Mouse (Mus musculus) hindbrain, embryonic 12.5 days (tissue): ENCODE results near the gene Itga9. TPM values are rescaled to one million over a fixed set of nuclear protein-coding genes. Genes with fewer than 3 reads are reported as not detected.

Experiments
- ATAC-seq: fragments of 200-750 bp; cut with Nextera tagmentation; 2 replicates; pipeline ENCODE4 v1.8.0; 2017; ENCODE audit warnings: moderate TSS enrichment; ENCODE audit not compliant: low FRiP score
- H3K27ac ChIP-seq: fragments of 300-500 bp; sonication (generic); 2 replicates; pipeline ENCODE4 v1.5.1; 2016; ENCODE audit warnings: mild to moderate bottlenecking
- H3K27me3 ChIP-seq: fragments of 300-500 bp; sonication (generic); 2 replicates; pipeline ENCODE4 v1.6.1; 2016; ENCODE audit warnings: mild to moderate bottlenecking
- H3K36me3 ChIP-seq: fragments of 300-500 bp; sonication (generic); 2 replicates; pipeline ENCODE4 v1.6.1; 2016; ENCODE audit warnings: mild to moderate bottlenecking
- H3K4me1 ChIP-seq: fragments of 300-500 bp; sonication (generic); 2 replicates; pipeline ENCODE4 v1.6.1; 2016
- H3K4me2 ChIP-seq: fragments of 300-500 bp; sonication (generic); replicated peaks from 2 replicates; pipeline ENCODE4 v1.6.1; 2016; ENCODE audit warnings: mild to moderate bottlenecking
- H3K4me3 ChIP-seq: fragments of 300-500 bp; sonication (generic); 2 replicates; pipeline ENCODE4 v1.5.1; 2016; ENCODE audit warnings: mild to moderate bottlenecking
- H3K9ac ChIP-seq: fragments of 300-500 bp; sonication (generic); 2 replicates; pipeline ENCODE4 v1.6.1; 2016; ENCODE audit warnings: mild to moderate bottlenecking, moderate library complexity
- H3K9me3 ChIP-seq: fragments of 300-500 bp; sonication (generic); replicated peaks from 2 replicates; pipeline ENCODE4 v1.6.1; 2016; ENCODE audit warnings: mild to moderate bottlenecking
- WGBS: fragments of 180-500 bp; shearing (Covaris S2); methylation state at CpG from one replicate; pipeline ENCODE4 v1.1.7; 2016; 5-methylcytosine and 5-hydroxymethylcytosine counted together
- polyA plus RNA-seq: library from polyadenylated mRNA; unstranded; fragments of >200 nt; fragmentation: Nextera tagmentation; extraction: Ambion mirVana; gene quantifications from 2 replicates; pipeline ENCODE4 v1.2.1, GENCODE M21; 2016

Itga9 gene
- polyA plus RNA-seq, 1 experiment from 2014 or later = 12.4 TPM

DNA sequence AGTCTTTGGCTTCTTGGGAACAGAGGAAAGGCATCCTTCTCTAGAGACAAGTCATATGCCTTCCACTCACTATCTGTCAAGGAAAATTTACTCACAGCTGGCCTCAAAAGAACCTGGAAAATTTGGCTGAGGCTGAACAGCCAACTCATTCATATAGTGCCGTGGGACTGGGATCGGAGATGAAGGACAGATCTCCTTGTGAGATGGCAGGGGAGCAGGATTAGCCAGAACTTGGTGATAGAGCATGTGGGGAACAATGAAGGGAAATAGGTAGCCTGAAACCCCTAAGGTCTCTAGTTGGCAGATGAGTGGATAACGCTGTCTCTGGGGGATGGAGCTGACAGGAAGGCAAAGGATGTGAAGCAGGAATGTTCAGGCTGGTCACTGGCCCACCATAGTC is 132.6 kb downstream of the Itga9 start:
- H3K36me3 ChIP-seq = no peaks in the 10 kb centered on the region
- H3K4me2 ChIP-seq = no peak overlapping the region

DNA sequence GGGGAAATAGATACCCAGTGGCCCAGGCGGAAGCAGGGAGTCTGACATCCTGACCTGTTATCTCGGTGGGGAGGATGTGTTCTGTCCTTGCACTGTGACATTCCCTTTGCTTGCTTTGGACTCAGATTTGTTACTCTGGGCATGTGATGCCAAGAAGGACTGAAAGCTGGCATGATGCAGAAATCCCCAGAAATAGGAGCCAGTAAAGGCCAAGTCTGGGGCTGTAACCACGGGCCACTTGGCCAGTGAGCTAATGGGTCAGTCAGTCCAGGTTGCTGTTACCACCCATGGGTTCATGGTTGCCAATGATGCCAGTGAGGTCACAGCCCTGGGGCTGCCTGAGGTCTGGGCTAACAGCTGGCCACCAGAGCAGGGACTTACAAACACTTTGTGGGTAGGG is 133.2 kb downstream of the Itga9 start:
- 88% methylated on average over 3 of the region's 3 CpGs for WGBS

More for the DNA sequence above, 132.6 kb downstream of the Itga9 start:
- no peak for ATAC-seq
- Histone ChIP-seq H3K27me3 (no peaks in the 10 kb centered on the region), H3K9ac (no peak overlapping the region), H3K27ac (no peak overlapping the region), H3K9me3 (no peaks in the 10 kb centered on the region), H3K4me1 (peaks cover 7% of the 10 kb centered on the region; the same call in 1 of the 2 replicates), H3K4me3 (no peak overlapping the region)
- WGBS = 83% methylated on average over 3 of the region's 3 CpGs

DNA sequence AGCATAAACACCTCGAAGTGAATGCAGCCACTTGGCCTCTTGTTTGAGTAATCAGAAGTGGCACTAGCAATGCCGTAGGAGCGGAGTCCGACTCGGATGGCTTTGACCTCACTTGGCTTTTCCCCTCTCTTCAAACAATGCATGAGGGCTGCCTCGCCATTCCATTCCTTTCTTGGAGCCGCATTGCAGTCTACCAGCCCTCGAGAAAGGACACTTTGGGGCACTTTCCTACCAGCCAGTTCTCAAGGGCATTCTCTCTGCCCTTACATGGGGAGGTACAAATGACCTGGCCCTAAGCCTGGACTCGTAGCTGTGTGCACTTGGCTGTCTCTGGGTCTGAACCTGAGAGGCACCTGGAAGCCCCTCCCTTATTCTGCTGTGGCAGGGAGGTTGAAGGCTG is 134.8 kb downstream of the Itga9 start:
- Histone ChIP-seq H3K27me3 (no peaks in the 10 kb centered on the region), H3K4me2 (no peak overlapping the region), H3K9me3 (no peaks in the 10 kb centered on the region), H3K27ac (no peak overlapping the region), H3K4me3 (no peak overlapping the region), H3K4me1 (peaks cover 7% of the 10 kb centered on the region; the same call in 1 of the 2 replicates), H3K9ac (no peak overlapping the region), H3K36me3 (no peaks in the 10 kb centered on the region)
- no peak for ATAC-seq
- 81% methylated on average over 9 of the region's 9 CpGs for WGBS

More for the DNA sequence above, 133.2 kb downstream of the Itga9 start:
- ATAC-seq = no peak
- H3K4me2 ChIP-seq = no peak overlapping the region
- no peaks in the 10 kb centered on the region for H3K9me3 ChIP-seq
- peaks cover 7% of the 10 kb centered on the region; the same call in 1 of the 2 replicates for H3K4me1 ChIP-seq
- H3K36me3 ChIP-seq = no peaks in the 10 kb centered on the region
- H3K27ac ChIP-seq = no peak overlapping the region
- no peak overlapping the region for H3K9ac ChIP-seq
- H3K4me3 ChIP-seq = no peak overlapping the region
- no peaks in the 10 kb centered on the region for H3K27me3 ChIP-seq

DNA sequence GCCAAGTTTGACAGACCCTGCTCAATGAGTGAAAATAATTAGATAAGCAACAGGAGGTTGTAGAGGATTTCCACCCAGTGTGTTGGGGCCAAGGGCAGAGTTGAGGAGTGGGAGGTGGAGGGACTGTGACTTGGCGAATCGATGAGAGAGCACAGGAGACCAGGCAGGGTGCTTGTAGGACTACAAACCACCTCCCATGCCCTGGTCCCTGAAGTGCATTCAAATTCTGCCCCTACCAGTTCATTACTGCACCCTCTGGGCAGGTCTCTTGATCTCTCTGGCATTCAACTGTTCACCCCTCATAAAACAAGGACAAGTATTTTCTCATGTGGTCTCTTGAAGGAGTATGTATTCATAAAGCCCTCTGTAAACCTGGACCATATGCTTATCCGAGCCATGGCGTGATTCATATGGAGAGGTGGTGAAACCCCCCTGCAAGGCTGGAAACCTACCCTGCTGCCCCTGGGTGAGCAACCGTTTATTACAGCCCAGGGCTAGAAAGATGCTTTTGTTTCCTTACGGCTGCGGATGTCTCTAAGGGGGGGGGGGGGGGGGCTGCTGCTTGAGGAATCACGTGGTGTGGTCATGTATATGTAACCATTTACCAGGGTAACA is 143.0 kb downstream of the Itga9 start:
- no peak overlapping the region for H3K4me2 ChIP-seq

DNA sequence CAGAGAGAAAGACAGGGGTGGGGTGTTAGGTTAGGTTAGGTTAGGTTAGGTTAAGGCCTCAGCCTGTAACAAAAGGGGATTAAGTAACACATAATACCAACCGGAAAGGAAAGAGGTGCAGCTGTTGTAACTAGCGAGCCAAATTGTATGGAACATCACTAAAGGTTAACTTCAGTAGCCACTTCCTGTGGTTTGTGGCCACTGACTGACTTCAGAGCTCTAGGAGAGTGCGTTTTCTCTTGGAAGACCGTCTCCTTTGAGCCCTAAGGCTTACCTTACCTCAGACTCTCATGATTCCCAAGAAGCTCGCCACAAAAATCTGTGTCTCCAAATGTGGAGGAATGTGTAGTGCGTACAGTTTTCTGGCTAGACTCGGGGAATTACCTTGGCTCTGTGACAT is 144.3 kb downstream of the Itga9 start:
- Histone ChIP-seq H3K4me2 (no peak overlapping the region), H3K27ac (no peak overlapping the region), H3K9ac (no peak overlapping the region), H3K4me1 (peaks cover 17% of the 10 kb centered on the region), H3K4me3 (no peak overlapping the region), H3K36me3 (no peaks in the 10 kb centered on the region), H3K27me3 (no peaks in the 10 kb centered on the region), H3K9me3 (no peaks in the 10 kb centered on the region)
- WGBS = 81% methylated on average over 7 of the region's 7 CpGs
- ATAC-seq = no peak

More for the DNA sequence above, 143.0 kb downstream of the Itga9 start:
- Histone ChIP-seq H3K27ac (no peak overlapping the region), H3K4me1 (peaks cover 17% of the 10 kb centered on the region), H3K36me3 (no peaks in the 10 kb centered on the region), H3K27me3 (no peaks in the 10 kb centered on the region), H3K9ac (no peak overlapping the region), H3K4me3 (no peak overlapping the region), H3K9me3 (no peaks in the 10 kb centered on the region)
- peak; percentile 22; the same call in 1 of the 2 replicates for ATAC-seq
- WGBS = 36% methylated on average over 8 of the region's 8 CpGs

DNA sequence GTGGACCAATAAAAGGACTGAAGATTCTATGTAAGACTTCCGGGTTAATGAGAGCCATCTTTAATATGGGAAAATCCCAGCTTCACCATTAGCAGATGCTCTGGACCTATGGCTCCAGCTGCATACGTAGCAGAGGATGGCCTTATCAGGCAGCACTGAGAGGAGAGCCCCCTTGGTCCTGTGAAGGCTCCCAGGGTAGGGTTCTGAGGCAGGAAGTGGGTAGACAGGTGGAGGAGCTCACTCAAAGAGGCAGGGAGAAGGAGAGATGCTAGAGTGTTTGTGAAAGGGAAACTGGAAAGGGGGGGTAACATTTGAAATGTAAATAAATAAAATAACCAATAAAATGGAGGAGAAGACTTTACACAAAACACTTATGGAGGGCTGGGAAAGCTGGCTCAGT is 145.9 kb downstream of the Itga9 start:
- no peaks in the 10 kb centered on the region for H3K27me3 ChIP-seq
- WGBS = 90% methylated on average over 2 of the region's 2 CpGs
- no peak overlapping the region for H3K27ac ChIP-seq
- H3K4me1 ChIP-seq = peaks cover 17% of the 10 kb centered on the region
- no peak overlapping the region for H3K4me2 ChIP-seq
- no peak overlapping the region for H3K9ac ChIP-seq
- no peak for ATAC-seq
- H3K9me3 ChIP-seq = no peaks in the 10 kb centered on the region
- H3K4me3 ChIP-seq = no peak overlapping the region
- no peaks in the 10 kb centered on the region for H3K36me3 ChIP-seq

DNA sequence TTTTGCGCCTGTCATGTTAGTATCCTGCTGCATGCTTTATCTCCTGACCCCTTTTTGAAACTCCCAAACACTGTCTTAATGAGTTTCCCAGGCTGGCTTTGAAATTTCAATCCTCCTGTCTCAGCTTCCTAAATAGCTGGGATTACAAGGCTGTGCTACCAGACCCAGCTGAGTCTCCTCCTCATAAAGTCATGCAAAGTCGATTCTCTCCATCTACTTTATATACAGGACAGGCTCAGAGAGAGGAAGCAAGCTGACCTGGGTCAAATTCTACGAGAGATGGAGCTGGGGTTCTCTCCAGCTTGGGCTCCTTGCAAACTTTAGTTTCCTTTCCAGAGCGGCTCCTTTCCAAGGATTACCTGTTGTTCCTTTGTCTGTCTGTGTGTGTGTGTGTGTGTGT is 153.0 kb downstream of the Itga9 start:
- Histone ChIP-seq H3K9ac (no peak overlapping the region), H3K4me1 (peaks cover 25% of the 10 kb centered on the region), H3K27ac (no peak overlapping the region), H3K27me3 (no peaks in the 10 kb centered on the region), H3K4me2 (no peak overlapping the region), H3K36me3 (no peaks in the 10 kb centered on the region), H3K9me3 (no peaks in the 10 kb centered on the region), H3K4me3 (no peak overlapping the region)
- no peak for ATAC-seq
- 60% methylated on average over 4 of the region's 4 CpGs for whole genome bisulfite sequencing

DNA sequence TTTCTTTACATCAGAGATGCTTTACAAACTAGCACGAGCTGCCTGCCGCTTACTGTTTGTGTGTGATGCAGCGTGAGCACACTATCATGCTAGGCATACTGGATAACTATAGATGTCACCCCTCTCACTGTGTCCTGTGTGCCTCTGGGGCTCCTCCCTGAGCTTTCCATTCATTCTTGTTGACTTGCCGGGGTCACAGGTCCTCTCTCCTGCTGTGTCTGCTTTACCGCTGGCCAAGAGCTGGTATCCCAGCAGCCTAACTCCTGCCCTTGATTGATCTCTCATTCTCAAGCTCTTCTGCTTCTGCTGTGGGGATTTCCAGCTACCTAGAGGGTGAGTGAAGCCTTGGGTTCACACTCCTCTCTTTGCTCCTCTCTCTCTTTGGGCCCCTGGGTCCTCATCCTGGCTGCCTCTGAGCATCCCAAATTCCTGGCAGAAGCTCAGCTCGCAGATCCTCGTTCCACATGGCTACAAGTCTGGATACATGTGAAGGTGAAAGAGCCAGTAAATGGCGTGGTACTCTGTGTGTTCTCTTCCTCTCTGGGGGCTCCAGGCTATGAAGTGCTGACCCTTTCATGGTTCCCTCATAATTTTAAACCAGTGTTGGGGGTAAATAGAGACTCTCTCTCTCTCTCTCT is 155.6 kb downstream of the Itga9 start:
- H3K27me3 ChIP-seq = no peaks in the 10 kb centered on the region
- no peak for ATAC-seq
- WGBS = 25% methylated on average over 8 of the region's 8 CpGs
- no peak overlapping the region for H3K9ac ChIP-seq
- H3K4me3 ChIP-seq = no peak overlapping the region
- no peaks in the 10 kb centered on the region for H3K36me3 ChIP-seq
- no peak overlapping the region for H3K4me2 ChIP-seq
- no peaks in the 10 kb centered on the region for H3K9me3 ChIP-seq
- H3K4me1 ChIP-seq = peaks cover 29% of the 10 kb centered on the region
- H3K27ac ChIP-seq = no peak overlapping the region

DNA sequence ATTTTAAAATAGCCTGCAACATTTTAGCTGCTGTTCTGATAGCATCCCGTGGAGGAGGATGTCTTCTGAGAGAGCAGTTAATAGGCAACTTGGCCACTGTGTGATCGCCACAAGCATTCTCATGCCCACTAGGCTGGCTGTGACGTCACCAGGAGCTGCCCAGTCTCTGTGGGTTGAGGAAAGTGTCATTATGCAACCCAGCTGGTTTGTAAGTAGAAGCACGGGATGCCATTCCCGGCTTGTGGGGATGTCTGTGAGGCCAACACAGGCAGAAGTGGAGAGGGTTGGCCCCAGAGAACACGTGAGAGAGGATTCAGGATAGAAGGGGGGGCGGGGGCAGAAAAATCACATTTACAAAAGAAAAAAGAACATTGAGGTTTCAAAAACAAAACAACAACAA is 156.3 kb downstream of the Itga9 start:
- no peaks in the 10 kb centered on the region for H3K9me3 ChIP-seq
- H3K9ac ChIP-seq = no peak overlapping the region
- peaks cover 32% of the 10 kb centered on the region for H3K4me1 ChIP-seq
- H3K4me2 ChIP-seq = no peak overlapping the region
- no peak overlapping the region for H3K27ac ChIP-seq
- ATAC-seq = no peak
- H3K4me3 ChIP-seq = no peak overlapping the region
- no peaks in the 10 kb centered on the region for H3K36me3 ChIP-seq
- H3K27me3 ChIP-seq = no peaks in the 10 kb centered on the region
- 37% methylated on average over 7 of the region's 7 CpGs for WGBS

DNA sequence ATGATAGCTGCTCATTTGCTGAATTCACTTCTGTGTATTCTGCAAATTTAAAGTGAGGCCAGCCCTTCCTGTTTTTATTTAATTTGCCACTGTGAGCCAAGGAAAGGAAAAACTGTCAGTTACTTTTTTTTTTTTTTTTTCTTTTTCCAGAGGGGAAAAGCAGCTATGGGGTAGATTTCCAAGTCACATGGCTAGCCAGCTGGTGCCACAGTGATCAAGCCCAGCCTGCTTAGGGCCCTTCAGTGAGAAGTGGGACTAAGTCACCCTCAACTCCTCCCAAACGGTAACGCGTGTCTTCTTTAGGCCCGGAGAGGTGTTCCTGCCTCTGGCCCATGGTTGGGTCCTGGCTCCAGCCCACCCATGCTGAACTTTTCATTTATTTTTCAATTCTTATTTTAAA is 156.7 kb downstream of the Itga9 start:
- Histone ChIP-seq H3K36me3 (no peaks in the 10 kb centered on the region), H3K4me1 (peaks cover 32% of the 10 kb centered on the region), H3K9me3 (no peaks in the 10 kb centered on the region), H3K4me3 (no peak overlapping the region), H3K4me2 (no peak overlapping the region), H3K9ac (no peak overlapping the region), H3K27me3 (no peaks in the 10 kb centered on the region), H3K27ac (no peak overlapping the region)
- 84% methylated on average over 4 of the region's 4 CpGs for WGBS
- ATAC-seq = no peak

DNA sequence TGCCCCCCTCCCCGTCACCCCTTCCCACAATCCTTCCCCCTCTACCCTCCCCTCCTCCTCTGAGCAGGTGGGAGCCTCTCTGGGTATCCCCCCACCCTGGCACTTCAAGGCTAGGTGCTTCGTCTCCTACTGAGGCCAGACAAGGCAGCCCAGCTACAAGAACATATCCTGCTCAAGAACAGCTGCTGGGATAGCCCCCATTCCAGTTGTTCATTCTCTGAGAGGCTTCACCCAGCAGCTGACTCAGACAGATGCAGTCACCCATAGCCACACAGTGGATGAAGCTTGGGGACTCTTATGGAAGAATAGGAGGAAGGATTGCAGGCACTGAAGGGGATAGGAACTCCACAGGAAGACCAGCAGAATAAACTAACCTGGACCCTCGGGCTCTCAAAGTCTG is 157.2 kb downstream of the Itga9 start:
- Histone ChIP-seq H3K4me2 (no peak overlapping the region), H3K36me3 (no peaks in the 10 kb centered on the region), H3K9ac (no peak overlapping the region), H3K9me3 (no peaks in the 10 kb centered on the region), H3K4me3 (no peak overlapping the region), H3K4me1 (peaks cover 32% of the 10 kb centered on the region), H3K27me3 (no peaks in the 10 kb centered on the region), H3K27ac (no peak overlapping the region)
- 79% methylated on average over 3 of the region's 3 CpGs for WGBS
- ATAC-seq = no peak

DNA sequence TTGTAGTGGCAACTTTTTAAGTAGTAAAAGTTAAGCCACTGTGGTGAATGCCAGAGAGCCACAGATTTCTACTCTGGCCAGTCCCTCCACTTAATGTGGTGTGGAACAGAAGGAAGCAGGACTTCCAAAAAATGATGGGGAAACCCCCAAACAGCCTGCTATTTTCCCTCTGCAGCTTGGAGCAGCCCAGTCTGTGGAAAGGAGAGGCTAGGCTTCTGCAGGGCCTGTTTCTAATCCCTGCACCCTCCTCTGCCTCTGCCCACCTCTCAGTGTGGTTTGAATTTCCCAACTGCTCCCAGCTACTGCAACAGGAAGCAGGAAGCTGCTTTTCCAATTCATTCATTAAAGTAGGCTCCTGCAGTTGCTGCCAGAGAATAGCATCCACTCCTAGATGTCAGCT is 158.6 kb downstream of the Itga9 start:
- Histone ChIP-seq H3K36me3 (no peaks in the 10 kb centered on the region), H3K27me3 (no peaks in the 10 kb centered on the region), H3K9me3 (no peaks in the 10 kb centered on the region), H3K4me1 (peaks cover 27% of the 10 kb centered on the region), H3K9ac (no peak overlapping the region), H3K27ac (no peak overlapping the region), H3K4me2 (no peak overlapping the region), H3K4me3 (no peak overlapping the region)
- ATAC-seq = no peak

DNA sequence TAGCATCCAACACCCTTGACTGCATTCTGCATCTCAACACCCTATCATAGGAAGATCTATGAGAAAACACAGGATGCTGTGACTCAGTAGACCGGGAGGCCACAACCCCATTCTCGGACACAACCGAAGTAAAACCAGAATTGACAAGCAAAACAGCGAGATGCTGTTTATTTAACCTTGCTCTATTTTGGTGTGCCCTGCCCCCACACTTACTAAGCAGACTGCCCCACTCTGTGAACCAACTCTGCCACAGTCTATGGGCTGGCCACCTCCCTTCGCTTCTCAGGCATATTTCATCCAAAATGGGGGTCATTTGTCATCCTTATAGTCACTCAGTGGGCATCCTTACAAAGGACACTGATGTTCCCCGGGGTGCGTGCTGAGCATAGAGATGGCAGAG is 160.5 kb downstream of the Itga9 start:
- no peaks in the 10 kb centered on the region for H3K9me3 ChIP-seq
- ATAC-seq = no peak
- H3K4me3 ChIP-seq = no peak overlapping the region
- no peak overlapping the region for H3K9ac ChIP-seq
- 65% methylated on average over 7 of the region's 7 CpGs for WGBS
- no peaks in the 10 kb centered on the region for H3K27me3 ChIP-seq
- no peak overlapping the region for H3K4me2 ChIP-seq
- no peaks in the 10 kb centered on the region for H3K36me3 ChIP-seq
- peaks cover 21% of the 10 kb centered on the region for H3K4me1 ChIP-seq
- H3K27ac ChIP-seq = no peak overlapping the region
